Mouse (Mus musculus) neural tube, embryonic 13.5 days (tissue): ENCODE measurements around the gene Slf1. TPM values are rescaled to one million over a fixed set of nuclear protein-coding genes. Genes with fewer than 3 reads are reported as not detected.

Experiments used
- ATAC-seq: fragments of 200-750 bp; cut with Nextera tagmentation; 2 replicates; pipeline ENCODE4 v1.8.0; 2017; ENCODE audit warnings: low read depth, mild to moderate bottlenecking, moderate TSS enrichment, moderate library complexity
- H3K27ac ChIP-seq: fragments of 300-500 bp; sonication (generic); replicated peaks from 2 replicates; pipeline ENCODE4 v1.5.1; 2015; ENCODE audit warnings: moderate library complexity, mild to moderate bottlenecking, inconsistent platforms
- H3K27me3 ChIP-seq: fragments of 300-500 bp; sonication (generic); 2 replicates; pipeline ENCODE4 v1.6.1; 2015; ENCODE audit warnings: mild to moderate bottlenecking, inconsistent platforms
- H3K36me3 ChIP-seq: fragments of 300-500 bp; sonication (generic); 2 replicates; pipeline ENCODE4 v1.6.1; 2015; ENCODE audit warnings: mild to moderate bottlenecking, inconsistent platforms
- H3K4me1 ChIP-seq: fragments of 300-500 bp; sonication (generic); replicated peaks from 2 replicates; pipeline ENCODE4 v1.6.1; 2015; ENCODE audit warnings: inconsistent platforms
- H3K4me2 ChIP-seq: fragments of 300-500 bp; sonication (generic); 2 replicates; pipeline ENCODE4 v1.6.1; 2015; ENCODE audit warnings: inconsistent platforms, mild to moderate bottlenecking, moderate library complexity
- H3K4me3 ChIP-seq: fragments of 300-500 bp; sonication (generic); 2 replicates; pipeline ENCODE4 v1.5.1; 2015; ENCODE audit warnings: mild to moderate bottlenecking, inconsistent platforms
- H3K9ac ChIP-seq: fragments of 300-500 bp; sonication (generic); 2 replicates; pipeline ENCODE4 v1.6.1; 2015; ENCODE audit warnings: moderate library complexity, mild to moderate bottlenecking, inconsistent platforms
- H3K9me3 ChIP-seq: fragments of 300-500 bp; sonication (generic); 2 replicates; pipeline ENCODE4 v1.6.1; 2016; ENCODE audit warnings: inconsistent platforms
- WGBS: fragments of 180-500 bp; shearing (Covaris S2); methylation state at CpG from one replicate; pipeline ENCODE4 v1.1.7; 2015; 5-methylcytosine and 5-hydroxymethylcytosine counted together
- polyA plus RNA-seq: library from polyadenylated mRNA; unstranded; fragments of >200 nt; fragmentation: Nextera tagmentation; extraction: Ambion mirVana; gene quantifications from 2 replicates; pipeline ENCODE4 v1.2.1, GENCODE M21; 2015

The Slf1 gene
- polyA plus RNA-seq, 1 experiment from 2014 or later, result 25.0 TPM

DNA sequence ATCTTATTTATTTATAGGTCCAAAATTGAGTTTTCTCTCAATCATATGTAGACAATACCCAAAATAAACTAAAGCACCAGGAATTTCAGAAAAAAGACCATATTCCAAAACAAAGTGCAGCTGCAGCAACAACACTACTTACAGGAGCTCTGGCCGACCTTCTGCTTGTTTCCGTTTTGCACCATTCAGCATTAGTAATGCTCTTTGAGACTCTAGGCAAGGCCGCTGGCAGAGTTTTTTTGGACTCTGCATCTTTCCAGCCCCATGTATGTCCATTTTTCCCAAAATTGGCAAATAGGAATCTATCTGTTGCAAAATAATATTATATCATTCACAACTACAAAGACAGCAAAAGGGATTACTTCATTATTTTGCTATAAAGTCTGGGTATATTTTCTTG, 85.5 kb downstream of the Slf1 start:
- H3K27ac ChIP-seq, result no peak overlapping the region
- no peaks in the 10 kb centered on the region for H3K9me3 ChIP-seq
- no peak overlapping the region for H3K4me3 ChIP-seq
- no peak overlapping the region for H3K9ac ChIP-seq
- H3K4me2 ChIP-seq, result no peak overlapping the region
- ATAC-seq, result no peak
- no peaks in the 10 kb centered on the region for H3K27me3 ChIP-seq
- 82% methylated on average over 3 of the region's 3 CpGs for WGBS
- 0 out of 2 replicates have a peak, but pooled peaks cover 5% of the 10 kb centered on the region for H3K4me1 ChIP-seq
- no peaks in the 10 kb centered on the region; the same call in 1 of the 2 replicates for H3K36me3 ChIP-seq

DNA sequence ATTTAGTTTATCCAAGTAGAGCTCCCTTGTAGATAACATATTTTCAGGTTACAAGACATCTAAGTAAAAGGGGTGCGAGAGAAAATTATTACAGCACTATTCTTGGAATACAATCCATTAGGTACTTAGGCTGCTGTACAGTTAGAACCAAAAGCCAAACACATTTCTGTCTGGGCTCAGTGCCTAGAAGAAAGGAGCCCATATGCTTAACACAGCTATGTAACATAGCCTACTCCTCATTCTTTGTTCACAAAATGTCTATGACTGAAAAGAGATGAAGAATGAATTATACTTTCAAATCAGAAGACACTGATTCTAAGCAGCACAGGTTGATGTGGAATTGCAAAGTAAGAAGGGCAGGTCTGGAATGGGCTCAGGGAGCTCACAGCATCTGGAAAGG, 86.8 kb downstream of the Slf1 start:
- Histone ChIP-seq H3K4me1 (0 out of 2 replicates have a peak, but pooled peaks cover 5% of the 10 kb centered on the region), H3K27me3 (no peaks in the 10 kb centered on the region), H3K9ac (no peak overlapping the region), H3K9me3 (no peaks in the 10 kb centered on the region), H3K4me2 (no peak overlapping the region), H3K4me3 (no peak overlapping the region), H3K36me3 (no peaks in the 10 kb centered on the region; the same call in 1 of the 2 replicates), H3K27ac (no peak overlapping the region)
- ATAC-seq, result no peak
- WGBS, result 93% methylated on average over 1 of the region's 1 CpGs

DNA sequence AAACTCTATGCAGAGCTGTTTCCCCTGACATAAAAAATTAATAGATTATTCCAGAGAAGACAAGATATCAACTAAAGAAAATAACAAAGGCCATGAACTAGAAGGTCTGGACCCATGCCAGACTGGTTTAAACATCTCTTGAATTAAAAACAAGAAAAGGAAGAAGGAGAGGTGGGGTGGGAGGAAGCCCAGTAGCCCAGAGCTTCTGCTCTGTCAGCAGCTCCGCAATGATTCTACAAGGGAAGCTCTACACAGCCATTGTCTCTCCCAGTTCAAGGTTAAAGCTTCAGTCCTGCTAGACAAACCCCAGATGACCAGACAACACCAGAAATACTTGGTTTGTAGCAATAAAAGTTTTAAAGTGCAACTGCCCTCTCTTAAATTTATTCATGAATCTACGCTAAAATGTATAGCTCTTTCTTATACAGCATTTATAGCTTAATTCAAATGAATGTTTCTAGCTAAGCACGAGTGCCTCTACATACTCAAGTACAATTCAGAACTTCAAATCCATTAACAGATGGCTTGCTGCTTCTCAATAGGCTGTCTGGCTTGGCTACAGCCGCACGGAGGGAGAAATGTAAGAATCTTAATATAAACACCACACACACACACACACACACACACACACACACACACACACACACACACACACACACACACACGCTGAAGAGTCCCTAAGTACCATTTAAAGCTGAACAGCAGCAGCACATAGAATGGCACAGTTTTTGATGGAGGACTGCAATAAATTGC, 87.9 kb downstream of the Slf1 start:
- Histone ChIP-seq H3K9ac (no peak overlapping the region), H3K36me3 (no peaks in the 10 kb centered on the region; the same call in 1 of the 2 replicates), H3K4me2 (no peak overlapping the region), H3K27me3 (no peaks in the 10 kb centered on the region), H3K4me1 (0 out of 2 replicates have a peak, but pooled peaks cover 5% of the 10 kb centered on the region), H3K27ac (no peak overlapping the region), H3K9me3 (no peaks in the 10 kb centered on the region), H3K4me3 (no peak overlapping the region)
- no peak for ATAC-seq
- WGBS, result 57% methylated on average over 6 of the region's 6 CpGs

DNA sequence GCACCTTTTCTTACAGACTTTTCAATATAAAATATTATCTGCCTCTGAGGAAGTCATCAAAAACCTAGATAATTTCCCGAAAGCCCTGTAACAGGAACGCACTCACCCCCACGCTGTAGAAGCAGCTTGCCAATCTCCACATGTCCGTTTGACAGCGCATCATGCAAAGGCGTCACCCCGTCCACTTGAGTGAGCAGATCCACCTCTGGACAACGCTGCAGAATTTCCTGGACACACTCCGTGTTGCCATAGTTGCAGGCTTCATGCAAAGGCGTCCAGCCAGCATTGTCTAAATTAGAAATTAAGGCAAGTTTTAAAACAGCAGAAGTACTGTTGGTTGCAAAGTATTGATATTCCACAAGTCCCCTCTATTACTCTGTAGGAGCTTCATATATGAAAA, 88.9 kb downstream of the Slf1 start:
- Histone ChIP-seq H3K9ac (no peak overlapping the region), H3K27ac (no peak overlapping the region), H3K4me3 (no peak overlapping the region), H3K4me2 (no peak overlapping the region), H3K27me3 (no peaks in the 10 kb centered on the region), H3K4me1 (0 out of 2 replicates have a peak, but pooled peaks cover 5% of the 10 kb centered on the region), H3K9me3 (no peaks in the 10 kb centered on the region), H3K36me3 (no peaks in the 10 kb centered on the region; the same call in 1 of the 2 replicates)
- 73% methylated on average over 10 of the region's 10 CpGs for WGBS
- ATAC-seq, result no peak

DNA sequence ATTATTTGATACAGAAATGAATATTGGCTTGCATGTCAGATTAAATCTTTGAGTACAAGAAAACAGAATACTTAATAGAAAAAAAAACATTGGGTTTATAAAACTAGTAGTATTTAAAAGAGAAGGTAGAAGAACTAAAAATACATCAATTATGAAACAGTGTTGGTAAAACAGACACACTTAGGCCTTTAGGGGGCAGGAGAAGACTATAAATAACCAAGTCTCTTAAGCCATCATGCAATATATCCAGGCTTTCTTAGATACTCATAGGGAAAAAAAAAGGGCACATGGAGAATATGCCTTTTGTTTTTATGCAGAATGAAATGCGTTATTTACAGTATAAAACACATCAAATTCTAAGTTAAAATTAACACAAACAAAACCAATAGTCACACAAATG, 89.9 kb downstream of the Slf1 start:
- H3K27ac ChIP-seq, result no peak overlapping the region
- H3K4me3 ChIP-seq, result no peak overlapping the region
- 92% methylated on average over 1 of the region's 1 CpGs for WGBS
- no peak overlapping the region for H3K4me2 ChIP-seq
- H3K9me3 ChIP-seq, result no peaks in the 10 kb centered on the region
- H3K27me3 ChIP-seq, result no peaks in the 10 kb centered on the region
- H3K36me3 ChIP-seq, result no peaks in the 10 kb centered on the region; the same call in 1 of the 2 replicates
- 0 out of 2 replicates have a peak, but pooled peaks cover 5% of the 10 kb centered on the region for H3K4me1 ChIP-seq
- no peak overlapping the region for H3K9ac ChIP-seq
- ATAC-seq, result no peak

DNA sequence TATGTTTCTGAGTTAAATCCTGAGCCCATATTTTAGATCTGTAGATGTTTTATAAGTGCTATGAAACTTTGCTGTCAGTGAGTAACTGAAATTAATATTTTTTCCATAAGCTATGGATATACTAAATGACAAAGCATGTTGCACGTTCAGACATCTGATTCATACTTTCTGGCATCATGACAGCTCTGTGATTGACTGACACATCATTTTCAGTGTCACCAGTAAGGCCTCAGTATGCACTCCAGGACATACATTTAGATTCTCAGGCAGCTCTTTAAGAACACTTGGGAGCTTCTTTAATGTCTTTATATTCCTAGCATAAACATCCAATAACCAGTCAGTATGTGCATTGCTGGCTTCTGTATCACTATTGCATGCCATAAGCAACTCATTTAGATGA, 91.9 kb downstream of the Slf1 start:
- Histone ChIP-seq H3K4me1 (0 out of 2 replicates have a peak, but pooled peaks cover 5% of the 10 kb centered on the region), H3K9ac (no peak overlapping the region), H3K27ac (no peak overlapping the region), H3K4me3 (no peak overlapping the region), H3K9me3 (no peaks in the 10 kb centered on the region), H3K4me2 (no peak overlapping the region), H3K27me3 (no peaks in the 10 kb centered on the region), H3K36me3 (no peaks in the 10 kb centered on the region; the same call in 1 of the 2 replicates)
- no peak for ATAC-seq
- 91% methylated on average over 1 of the region's 1 CpGs for WGBS

DNA sequence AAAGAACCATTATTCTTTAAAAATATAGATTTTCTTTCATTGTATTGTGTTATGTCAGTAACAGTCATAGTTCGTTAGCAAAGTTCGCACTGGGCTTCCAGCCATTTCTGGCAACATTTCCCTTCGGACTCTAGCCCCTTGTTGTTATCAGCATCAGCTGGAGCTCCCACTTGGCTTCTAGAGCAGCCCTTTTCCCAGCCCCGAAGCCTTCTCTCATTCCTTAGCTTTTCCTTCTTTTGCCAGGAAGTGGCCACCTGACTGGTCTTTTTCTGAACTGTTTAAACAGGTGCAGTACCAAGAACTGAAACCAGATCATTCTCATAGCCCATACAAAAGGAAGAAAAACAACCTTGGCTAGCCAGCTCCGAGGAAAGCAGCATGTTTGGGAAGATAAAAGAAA, 105.7 kb downstream of the Slf1 start:
- no peak overlapping the region for H3K27ac ChIP-seq
- no peaks in the 10 kb centered on the region for H3K36me3 ChIP-seq
- ATAC-seq, result no peak
- H3K4me2 ChIP-seq, result no peak overlapping the region
- H3K9ac ChIP-seq, result no peak overlapping the region
- no peak overlapping the region for H3K4me3 ChIP-seq
- no peaks in the 10 kb centered on the region for H3K9me3 ChIP-seq
- H3K27me3 ChIP-seq, result no peaks in the 10 kb centered on the region
- WGBS, result 73% methylated on average over 5 of the region's 5 CpGs
- no peaks in the 10 kb centered on the region for H3K4me1 ChIP-seq

DNA sequence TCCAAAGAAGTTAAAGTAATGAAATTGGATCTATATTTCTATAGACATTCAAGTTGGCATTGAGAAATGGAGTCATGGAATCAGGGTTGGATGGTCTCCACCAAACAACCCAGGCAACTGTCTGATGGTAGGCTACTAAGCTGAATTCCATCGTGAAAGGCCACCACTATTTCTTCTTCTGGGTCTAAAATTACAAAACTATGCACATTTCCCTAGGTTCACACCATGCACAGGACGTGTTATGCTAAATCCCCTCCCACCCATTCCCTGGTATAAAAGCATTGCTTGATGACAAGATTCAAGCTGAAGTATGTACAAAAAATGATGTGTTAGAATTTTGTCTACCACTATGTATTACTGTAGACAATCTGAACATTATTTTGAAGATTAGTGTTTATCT, 116.4 kb downstream of the Slf1 start:
- no peaks in the 10 kb centered on the region for H3K36me3 ChIP-seq
- 93% methylated on average over 2 of the region's 2 CpGs for WGBS

DNA sequence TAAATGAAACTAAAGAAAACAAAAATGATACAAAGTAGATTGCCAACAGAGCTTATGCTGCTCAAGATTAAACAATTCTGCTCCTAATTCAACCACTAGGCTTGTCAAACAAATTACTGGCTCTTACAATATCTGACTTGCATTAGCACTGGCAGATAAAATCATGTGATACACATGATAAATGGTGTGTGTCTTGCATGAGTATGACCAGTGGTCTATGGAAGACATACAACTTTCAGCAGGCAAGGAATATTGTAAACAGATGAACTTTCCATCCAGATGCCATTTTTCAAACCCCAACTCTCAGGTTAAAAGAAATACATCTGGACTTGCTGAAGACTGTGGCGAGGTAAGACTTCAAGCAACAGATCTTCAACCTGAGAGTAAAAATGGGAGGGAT, 131.6 kb downstream of the Slf1 start:
- H3K27me3 ChIP-seq, result no peaks in the 10 kb centered on the region
- WGBS, result 94% methylated on average over 1 of the region's 1 CpGs
- H3K4me2 ChIP-seq, result no peak overlapping the region
- no peaks in the 10 kb centered on the region for H3K36me3 ChIP-seq
- no peaks in the 10 kb centered on the region for H3K9me3 ChIP-seq
- H3K27ac ChIP-seq, result no peak overlapping the region
- no peaks in the 10 kb centered on the region for H3K4me1 ChIP-seq
- no peak overlapping the region for H3K4me3 ChIP-seq
- ATAC-seq, result no peak
- H3K9ac ChIP-seq, result no peak overlapping the region

More for the DNA sequence above, 116.4 kb downstream of the Slf1 start:
- no peaks in the 10 kb centered on the region for H3K9me3 ChIP-seq
- H3K4me2 ChIP-seq, result no peak overlapping the region
- H3K27me3 ChIP-seq, result no peaks in the 10 kb centered on the region
- no peak for ATAC-seq
- no peaks in the 10 kb centered on the region for H3K4me1 ChIP-seq
- no peak overlapping the region for H3K9ac ChIP-seq
- no peak overlapping the region for H3K4me3 ChIP-seq
- H3K27ac ChIP-seq, result no peak overlapping the region

DNA sequence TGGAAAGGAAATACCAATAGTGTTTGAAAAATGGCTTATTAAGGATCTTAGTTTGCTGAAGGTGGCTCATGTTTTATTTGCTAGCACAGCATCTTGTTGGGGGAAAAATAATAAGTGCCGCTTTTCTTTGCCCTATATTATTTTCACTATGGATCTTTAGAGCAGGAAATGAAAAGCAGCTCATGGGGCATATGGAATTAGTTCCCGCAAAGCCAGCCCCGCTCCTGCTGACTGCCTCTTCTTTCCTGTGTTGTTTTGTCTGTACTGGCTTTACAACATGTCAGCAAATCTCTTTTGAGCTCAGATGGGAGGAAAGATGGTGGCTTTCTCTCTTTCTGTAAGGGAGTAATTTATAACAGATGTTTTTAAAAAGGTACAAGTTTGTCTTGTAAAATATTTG, 132.6 kb downstream of the Slf1 start:
- Histone ChIP-seq H3K9ac (no peak overlapping the region), H3K27ac (no peak overlapping the region), H3K27me3 (no peaks in the 10 kb centered on the region), H3K4me2 (no peak overlapping the region), H3K9me3 (no peaks in the 10 kb centered on the region), H3K4me1 (no peaks in the 10 kb centered on the region), H3K36me3 (no peaks in the 10 kb centered on the region), H3K4me3 (no peak overlapping the region)
- ATAC-seq, result no peak
- 70% methylated on average over 3 of the region's 3 CpGs for WGBS
